Mouse (Mus musculus) liver (tissue): Measurements from ENCODE around the gene Sppl3.

Source experiments
- DNase-seq: peaks from one replicate; pipeline ENCODE4 v3.0.0-alpha.2; 2020; ENCODE audit warnings: mixed read lengths

Gene Sppl3

DNA sequence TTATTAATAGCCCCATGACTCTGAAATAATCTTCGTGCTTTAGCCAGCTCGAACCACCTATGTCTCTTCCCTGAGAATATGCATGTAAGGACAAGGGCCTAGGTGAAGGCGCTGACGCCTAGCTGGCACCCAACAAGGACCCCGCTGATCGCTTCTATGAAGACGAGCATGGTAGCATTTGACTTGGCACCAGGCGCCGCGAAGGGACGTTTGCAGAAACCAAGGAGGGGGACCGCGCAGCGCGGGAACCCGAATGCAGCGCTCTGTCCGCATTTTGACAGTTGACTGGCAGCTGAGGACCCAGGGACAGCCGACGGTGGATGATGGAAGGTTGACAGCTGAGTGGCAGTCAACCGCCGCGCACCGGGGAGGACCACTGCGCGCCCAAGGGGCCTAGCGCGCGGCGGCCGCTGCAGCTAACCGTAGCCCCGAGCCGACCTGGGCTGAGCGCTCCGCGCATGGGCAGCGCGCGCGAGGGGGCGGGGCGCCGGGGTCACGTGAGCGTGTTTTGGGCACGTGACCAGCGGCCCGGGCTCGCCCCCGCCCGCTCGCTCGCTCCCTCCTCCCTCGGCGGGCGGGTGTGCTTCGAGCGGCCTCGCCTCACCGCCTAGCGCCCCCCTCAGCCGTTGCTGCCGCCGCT, at the start of gene Sppl3:
Gene Sppl3, plus strand, starts transcription at position 561 of the 640 bp plus-strand sequence.
- peak; percentile 98 for DNase-seq

- DNase-seq: no peak
These were observed 49.2 kb upstream of the Sppl3 start for GRCm38 (mm10) chr5:114961590-114962360.

DNA sequence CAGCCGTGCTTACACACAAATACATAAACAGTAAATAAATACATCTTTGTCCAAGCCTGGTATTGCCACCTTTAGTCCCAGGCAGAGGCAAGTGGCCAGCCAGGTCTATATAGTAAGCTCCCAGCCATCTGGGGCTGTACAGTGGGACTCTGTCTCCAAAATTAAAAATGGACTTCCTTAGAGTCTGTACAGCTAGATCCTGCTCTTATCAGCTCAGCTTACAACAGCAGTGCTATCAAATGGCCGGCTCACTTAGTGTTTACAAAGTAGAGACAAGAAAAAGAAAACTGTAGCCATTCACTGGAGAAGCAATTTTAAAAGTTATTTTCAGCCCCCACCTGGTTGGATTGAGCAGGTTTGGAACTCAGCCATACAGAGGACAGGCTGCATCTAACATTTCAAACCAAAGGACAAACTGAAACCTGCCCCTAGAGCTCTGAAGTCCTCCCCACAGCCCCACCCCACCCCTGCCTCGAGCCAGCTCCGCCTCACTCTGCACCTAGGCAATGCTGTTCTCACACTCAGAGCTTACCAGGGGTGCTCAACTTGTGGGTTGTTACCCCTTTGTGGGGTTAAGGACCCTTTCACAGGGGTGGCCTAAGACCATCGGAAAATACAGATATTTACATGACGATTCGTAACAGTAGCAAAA, 46.5 kb upstream of the Sppl3 start:
- DNase-seq: peak; percentile 45

DNA sequence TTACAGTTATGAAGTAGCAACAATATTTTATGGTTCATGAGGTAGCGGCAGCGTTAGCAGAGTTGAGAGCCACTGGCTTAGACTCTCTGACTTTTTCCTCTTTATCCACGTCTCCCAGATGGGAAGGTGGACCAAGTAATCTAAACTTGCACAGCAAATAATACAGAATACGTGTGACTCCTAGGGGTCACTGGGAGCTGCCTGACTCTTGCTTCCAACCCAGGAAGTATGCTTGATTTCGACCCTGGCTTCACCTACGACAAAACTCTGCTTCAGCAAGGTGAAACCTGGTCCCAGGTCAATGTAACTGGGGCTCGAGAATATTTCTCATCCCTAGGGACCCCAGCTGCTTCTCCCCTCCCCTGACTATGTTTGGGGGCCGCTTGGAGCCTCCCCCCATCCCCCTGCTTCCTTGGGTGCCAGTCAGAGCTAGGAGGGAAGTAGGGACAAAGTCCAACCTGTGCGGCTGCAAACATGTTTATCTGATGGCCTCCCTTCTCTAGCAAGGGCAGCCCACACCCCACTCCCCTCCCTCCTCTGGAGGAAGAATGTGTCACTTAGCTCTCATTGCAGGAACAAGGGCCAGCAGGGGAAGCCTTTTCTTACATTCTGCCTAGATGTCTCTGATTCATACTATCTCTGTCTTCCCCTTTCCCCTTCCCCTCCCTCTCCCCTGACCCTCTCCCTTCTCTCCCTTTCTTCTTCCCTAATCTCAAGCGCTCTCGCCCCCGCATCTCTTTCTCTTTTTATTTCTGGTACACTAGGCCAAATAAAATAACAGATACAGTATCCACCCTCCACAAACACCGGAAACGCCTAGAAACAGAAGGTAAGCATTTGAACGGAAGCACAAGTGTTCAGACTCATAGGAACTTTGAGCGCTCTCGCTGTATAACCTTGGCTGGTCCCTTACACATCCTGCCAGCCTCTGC, 45.7 kb upstream of the Sppl3 start:
- no peak for DNase-seq

DNA sequence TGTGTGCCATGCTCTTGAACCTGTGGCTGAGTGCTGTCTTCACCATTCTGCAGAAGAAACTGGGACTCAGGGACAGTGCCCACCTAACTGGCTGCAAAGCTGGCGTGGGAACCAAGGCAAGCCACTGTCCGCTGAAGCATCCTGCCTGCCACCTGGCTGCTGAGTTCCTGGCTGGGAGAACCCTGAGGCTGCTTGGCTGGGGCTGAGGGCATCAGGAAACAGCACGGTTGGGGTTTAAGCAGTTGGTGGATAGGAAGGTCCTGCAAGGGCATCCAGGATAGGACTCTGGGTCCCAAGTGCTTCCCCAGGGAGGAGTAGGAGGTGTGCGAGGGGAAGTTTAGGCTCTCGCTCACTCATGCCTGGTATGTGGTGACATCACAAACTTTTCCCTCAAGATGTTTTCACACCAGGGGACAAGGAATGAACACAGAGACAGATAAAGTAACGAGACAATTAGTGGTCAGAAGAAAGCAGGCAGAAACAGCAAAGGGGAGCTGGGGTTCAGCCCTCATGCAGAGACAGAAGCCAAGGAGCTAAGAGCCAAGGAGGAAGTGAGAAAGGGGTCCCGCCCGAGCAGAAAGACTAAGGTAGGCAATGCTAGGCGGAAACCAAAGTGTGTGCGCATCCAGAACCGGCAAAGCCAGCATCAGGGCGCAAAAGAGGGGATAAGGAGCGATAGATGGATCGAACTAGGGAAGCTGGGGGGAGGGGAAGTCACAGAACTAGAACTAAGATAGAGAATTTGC, 43.2 kb upstream of the Sppl3 start:
- DNase-seq: no peak

DNA sequence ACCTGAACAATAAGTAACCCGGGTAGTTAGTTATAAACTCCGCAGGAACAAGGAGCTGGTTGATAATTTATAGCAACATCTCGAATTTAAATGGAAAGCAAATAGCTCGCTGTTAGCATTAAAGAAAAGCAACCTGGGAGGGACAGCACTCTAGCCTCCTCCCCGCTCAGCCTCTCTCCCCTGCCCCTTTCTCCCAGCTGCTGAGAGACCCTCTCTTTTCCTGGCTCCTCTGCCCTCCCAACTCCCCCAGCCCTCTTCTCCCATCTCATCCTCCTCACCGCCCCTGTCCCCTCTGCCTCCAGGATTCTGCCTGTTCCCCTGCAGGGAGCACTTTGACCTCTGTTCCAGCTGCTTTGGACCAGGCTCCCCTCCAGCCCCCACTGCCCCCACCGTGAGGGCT, 42.3 kb upstream of the Sppl3 start:
- no peak for DNase-seq

GRCm38 (mm10) chr5:114969064-114969463, 41.9 kb upstream of the Sppl3 start:
- DNase-seq: no peak

DNA sequence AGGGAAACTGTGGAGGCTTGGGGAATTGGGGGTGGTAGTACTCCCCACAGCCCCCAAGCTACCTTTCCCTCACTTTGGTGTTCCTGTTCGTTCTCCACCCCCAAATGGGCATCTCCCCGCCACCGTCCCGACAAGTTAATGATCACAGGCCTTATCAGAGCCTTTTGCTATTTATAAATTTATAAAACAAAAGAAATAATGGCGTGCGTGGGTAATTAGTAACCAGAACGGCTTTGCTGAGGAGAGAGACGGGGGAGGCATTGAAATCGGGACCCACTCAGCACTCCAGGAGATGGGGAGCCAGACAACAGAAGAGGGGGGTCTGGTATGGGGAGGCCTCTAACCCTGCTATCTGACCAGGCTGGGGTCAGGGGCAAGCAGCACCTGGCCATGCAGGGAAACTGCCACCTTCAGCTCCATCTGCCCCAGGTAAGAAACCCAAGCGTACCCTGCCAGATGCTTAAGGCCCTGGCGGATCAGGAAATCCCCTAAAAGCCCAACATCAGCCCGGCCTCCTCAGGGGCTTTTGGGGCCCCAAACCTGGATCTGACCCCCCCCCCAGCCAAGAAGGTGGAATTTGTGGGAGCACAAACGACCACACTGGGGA, 41.2 kb upstream of the Sppl3 start:
- DNase-seq: no peak

- peak; percentile 40 for DNase-seq
These were observed 40.1 kb upstream of the Sppl3 start, which contains the start of gene Hnf1a for GRCm38 (mm10) chr5:114970824-114971227. Gene Hnf1a (minus strand): TSS chr5:114971094.

GRCm38 (mm10) chr5:114972201-114972600, 38.7 kb upstream of the Sppl3 start:
- DNase-seq: no peak

DNA sequence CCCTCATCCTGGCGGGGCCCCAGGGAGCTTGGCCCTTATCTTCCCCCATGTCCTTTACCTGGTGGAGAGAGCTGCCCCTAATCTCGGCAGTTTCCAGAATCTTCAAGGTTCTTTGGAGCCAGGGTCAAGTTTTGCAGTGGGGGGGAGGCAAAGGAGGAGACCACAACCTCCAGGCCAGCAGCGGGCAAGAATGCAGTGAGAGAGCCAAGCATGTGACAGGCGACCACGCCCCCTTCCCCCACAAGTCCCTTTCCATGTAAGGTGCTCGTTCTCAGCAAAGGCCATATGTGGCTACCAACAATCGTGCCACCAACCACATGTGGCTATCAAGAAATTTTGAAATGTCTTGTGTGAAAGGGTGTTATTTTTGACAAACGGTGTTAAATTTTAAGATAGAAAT, 37.8 kb upstream of the Sppl3 start:
- DNase-seq: no peak

GRCm38 (mm10) chr5:114976935-114977334, 34.0 kb upstream of the Sppl3 start:
- DNase-seq: no peak

- no peak for DNase-seq
These were observed 32.5 kb upstream of the Sppl3 start for GRCm38 (mm10) chr5:114978473-114978872.

DNA sequence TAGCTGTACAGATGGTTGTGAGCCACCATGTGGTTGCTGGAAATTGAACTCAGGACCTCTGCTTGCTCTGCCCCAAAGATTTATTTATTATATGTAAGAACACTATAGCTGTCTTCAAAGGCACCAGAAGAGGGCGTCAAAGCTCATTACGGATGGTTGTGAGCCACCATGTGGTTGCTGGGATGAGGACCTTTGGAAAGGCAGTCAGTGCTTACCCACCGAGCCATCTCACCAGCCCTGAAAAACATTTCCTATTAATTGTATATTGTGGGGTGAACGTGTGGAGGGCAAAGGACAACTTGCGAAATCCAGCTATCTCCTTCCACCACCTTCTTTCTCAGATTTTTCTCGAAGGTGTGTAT, 32.1 kb upstream of the Sppl3 start:
- peak; percentile 61 for DNase-seq

DNA sequence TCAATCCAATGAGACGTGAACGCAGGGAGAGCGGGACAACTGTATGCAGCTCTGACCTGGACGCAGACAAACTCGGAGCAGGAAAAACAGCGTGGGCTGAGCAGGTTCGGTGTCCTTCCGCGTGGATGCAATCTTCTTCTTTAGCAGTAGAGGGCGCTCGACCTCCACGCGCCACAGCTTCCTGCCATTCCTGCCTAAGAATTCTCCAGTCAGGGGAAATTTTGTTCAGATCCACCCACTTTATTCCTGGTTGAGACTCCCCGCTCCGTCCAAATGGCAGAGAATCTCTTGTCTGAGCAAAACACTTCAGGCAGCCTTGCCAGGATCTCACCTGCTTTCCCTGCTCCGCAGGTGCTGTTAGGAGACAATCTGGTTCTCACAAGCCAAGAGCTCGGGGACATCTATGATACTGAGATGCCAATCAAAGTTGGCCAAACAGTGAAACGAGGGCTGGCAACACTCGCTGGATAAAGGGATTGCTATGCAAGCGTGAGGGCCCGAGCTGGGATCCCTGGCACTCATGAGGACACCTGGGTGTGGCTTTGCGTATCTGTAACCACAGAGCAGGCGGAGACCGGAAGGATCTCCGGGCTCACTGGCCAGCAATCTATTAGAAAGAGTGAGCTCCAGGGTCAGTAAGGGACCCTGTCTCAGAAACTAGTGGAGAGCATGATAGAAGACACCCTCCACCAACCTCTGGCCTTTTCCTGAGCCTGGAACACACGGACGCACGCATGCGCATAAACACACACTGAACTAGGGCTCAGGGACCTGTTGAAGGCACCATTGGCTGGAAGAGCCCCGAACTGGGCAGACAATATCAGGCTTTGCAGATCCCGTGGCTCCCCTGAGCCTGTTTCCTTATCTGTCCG, 31.5 kb upstream of the Sppl3 start:
- DNase-seq: peak; percentile 88

- no peak for DNase-seq
These were observed 30.7 kb upstream of the Sppl3 start for GRCm38 (mm10) chr5:114980122-114980748.

- no peak for DNase-seq
These were observed 28.9 kb upstream of the Sppl3 start for GRCm38 (mm10) chr5:114982001-114982400.

DNA sequence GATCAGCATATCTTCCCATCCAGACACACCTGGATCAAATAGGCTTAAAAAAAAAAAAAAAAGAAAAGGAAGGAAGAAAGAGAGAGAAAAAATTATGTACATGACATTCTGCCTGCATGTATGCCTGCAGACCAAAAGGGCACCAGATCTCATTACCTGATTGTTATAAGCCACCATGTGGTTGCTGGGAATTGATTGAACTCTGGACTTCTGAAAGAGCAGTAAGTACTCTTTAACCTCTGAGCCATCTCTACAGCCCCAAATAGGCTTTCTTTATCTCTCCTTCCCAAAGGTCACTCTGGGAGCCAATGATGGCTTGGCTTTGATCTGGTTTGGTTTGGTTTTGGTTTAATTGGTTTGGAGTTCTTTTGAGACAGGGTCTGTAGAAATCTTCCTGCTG, 25.9 kb upstream of the Sppl3 start:
- no peak for DNase-seq

DNA sequence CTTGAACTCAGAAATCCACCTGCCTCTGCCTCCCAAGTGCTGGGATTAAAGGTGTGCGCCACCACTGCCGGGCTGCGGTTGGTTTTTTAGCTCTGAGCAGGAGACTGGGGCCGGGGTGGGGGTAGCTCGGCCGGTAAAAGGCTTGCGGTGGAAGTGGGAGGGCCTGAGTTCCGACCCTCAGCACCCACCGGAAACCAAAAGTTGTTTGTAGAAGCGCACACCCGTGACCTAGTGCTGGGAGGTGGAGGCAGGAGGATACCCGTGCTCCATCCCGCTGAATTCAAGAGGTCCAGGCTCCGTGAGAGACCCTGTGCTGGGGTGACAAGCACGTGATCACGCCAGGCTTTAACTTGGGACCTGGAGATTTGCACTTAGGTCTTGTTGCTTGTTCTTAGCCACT, 14.5 kb upstream of the Sppl3 start:
- DNase-seq: no peak

DNA sequence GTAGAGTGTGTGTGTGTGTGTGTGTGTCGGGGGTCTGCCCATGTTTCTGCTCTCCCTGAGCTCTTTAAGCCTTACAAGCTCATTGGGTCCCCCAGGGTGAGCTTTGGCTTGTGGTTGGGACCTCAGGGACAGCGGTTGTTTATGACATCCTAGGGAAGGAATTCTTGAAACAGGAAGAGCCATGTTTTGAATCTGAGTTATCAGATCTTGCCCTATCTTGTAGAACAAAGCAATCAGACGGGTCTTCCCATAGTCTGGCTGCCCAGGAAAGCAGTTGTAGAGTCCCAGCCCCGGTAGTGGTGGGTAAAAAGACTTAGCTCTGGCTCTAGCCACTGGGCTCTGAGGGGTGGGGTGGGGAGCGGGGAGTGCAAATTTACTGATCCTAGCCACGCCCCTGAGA, 13.6 kb upstream of the Sppl3 start:
- no peak for DNase-seq
